Mouse (Mus musculus) MEL (cell line): ENCODE measurements around the gene Nob1.

Experiments used
- CTCF ChIP-seq, 3 experiments: IDR thresholded peaks in 2 of 3; conservative IDR thresholded peaks in 1 of 3; 2 replicates each; pipeline ENCODE4 v1.5.1; 2011 to 2012; ENCODE audit warnings: low read length in 3 of 3, low read depth in 2 of 3, mild to moderate bottlenecking in 2 of 3, improper control_type of control experiment in 1 of 3, inconsistent platforms in 1 of 3, mixed read lengths in 1 of 3, moderate library complexity in 1 of 3; ENCODE audit not compliant: control insufficient read depth in 1 of 3, insufficient read depth in 1 of 3, poor library complexity in 1 of 3, severe bottlenecking in 1 of 3
- ELF1 ChIP-seq: IDR thresholded peaks from 2 replicates; pipeline ENCODE4 v1.6.1; 2014; ENCODE audit warnings: low read depth, mild to moderate bottlenecking, inconsistent platforms, low read length, improper control_type of control experiment, moderate library complexity
- EP300 ChIP-seq, 2 experiments: IDR thresholded peaks; 2 replicates each; pipeline ENCODE4 v1.6.1; 2011; ENCODE audit warnings: improper control_type of control experiment in 2 of 2, low read length in 2 of 2, low read depth in 1 of 2, mild to moderate bottlenecking in 1 of 2
- ETS1 ChIP-seq: IDR thresholded peaks from 2 replicates; pipeline ENCODE4 v1.6.1; 2012; ENCODE audit warnings: low read depth, mild to moderate bottlenecking, inconsistent platforms, low read length, improper control_type of control experiment, moderate library complexity
- HCFC1 ChIP-seq: IDR thresholded peaks from 2 replicates; pipeline ENCODE4 v1.6.1; 2012; ENCODE audit warnings: low read depth, mild to moderate bottlenecking, inconsistent platforms, low read length, improper control_type of control experiment, moderate library complexity
- MAFK ChIP-seq: IDR thresholded peaks from 2 replicates; pipeline ENCODE4 v1.6.1; 2011; ENCODE audit warnings: low read depth, mild to moderate bottlenecking, low read length, improper control_type of control experiment, borderline replicate concordance
- POLR2A ChIP-seq, 2 experiments: IDR thresholded peaks; 2 replicates each; pipeline ENCODE4 v1.6.1; 2011 to 2012; ENCODE audit warnings: low read length in 2 of 2, mild to moderate bottlenecking in 2 of 2, control low read depth in 1 of 2, improper control_type of control experiment in 1 of 2, low read depth in 1 of 2, moderate library complexity in 1 of 2; ENCODE audit not compliant: control insufficient read depth in 1 of 2, insufficient read depth in 1 of 2, poor library complexity in 1 of 2
- USF1 ChIP-seq: IDR thresholded peaks from 2 replicates; pipeline ENCODE4 v1.6.1; 2014; ENCODE audit warnings: low read depth, mild to moderate bottlenecking, inconsistent platforms, low read length, improper control_type of control experiment, moderate library complexity

- TF ChIP-seq USF1: peak; percentile 99
- peak; percentile 81 for TF ChIP-seq HCFC1
- no peak for TF ChIP-seq EP300 (IDR thresholded peaks at IDR 0.05; ENCODE audit: low read depth in 1 of 2, low read length in 2 of 2)
- no peak for TF ChIP-seq CTCF (IDR thresholded peaks at IDR 0.05 in 2 of 3, conservative IDR thresholded peaks at IDR 0.05 in 1 of 3; ENCODE audit: control insufficient read depth in 1 of 3, insufficient read depth in 1 of 3, low read depth in 2 of 3, low read length in 3 of 3, poor library complexity in 1 of 3, severe bottlenecking in 1 of 3)
- no peak for TF ChIP-seq ETS1
- peak; percentile 51 to 85 for TF ChIP-seq POLR2A (IDR thresholded peaks at IDR 0.05; ENCODE audit: control insufficient read depth in 1 of 2, insufficient read depth in 1 of 2, low read depth in 1 of 2, low read length in 2 of 2, poor library complexity in 1 of 2)
- no peak for TF ChIP-seq MAFK
- TF ChIP-seq ELF1: peak; percentile 99
These were observed 11.3 kb upstream of the Nob1 start, which contains the start of gene Wwp2 for GRCm38 (mm10) chr8:107435962-107436831.
